Mouse (Mus musculus) CH12.LX (cell line): ENCODE measurements around the gene Mtf1.

Experiments
- CTCF ChIP-seq, 2 experiments: IDR thresholded peaks in 1 of 2; conservative IDR thresholded peaks in 1 of 2; 2 replicates each; pipeline ENCODE4 v1.5.1; 2011 to 2012; ENCODE audit warnings: low read depth in 2 of 2, low read length in 2 of 2, improper control_type of control experiment in 1 of 2, inconsistent platforms in 1 of 2, mild to moderate bottlenecking in 1 of 2, moderate library complexity in 1 of 2
- E2F4 ChIP-seq: IDR thresholded peaks from 2 replicates; pipeline ENCODE4 v1.6.1; 2011; ENCODE audit warnings: low read depth, low read length, improper control_type of control experiment; ENCODE audit not compliant: insufficient replicate concordance
- MEF2A ChIP-seq: IDR thresholded peaks from 2 replicates; pipeline ENCODE4 v1.6.1; 2014; ENCODE audit warnings: low read depth, mild to moderate bottlenecking, inconsistent platforms, low read length, improper control_type of control experiment, borderline replicate concordance
- RAD21 ChIP-seq: IDR thresholded peaks from 2 replicates; pipeline ENCODE4 v1.6.1; 2011; ENCODE audit warnings: low read depth, mild to moderate bottlenecking, low read length, improper control_type of control experiment, moderate library complexity
- ZNF384 ChIP-seq: IDR thresholded peaks from 2 replicates; pipeline ENCODE4 v1.6.1; 2012; ENCODE audit warnings: low read depth, low read length, improper control_type of control experiment, inconsistent platforms

GRCm38 (mm10) chr4:124759305-124759811 is 42.5 kb upstream of the Mtf1 start:
- TF ChIP-seq CTCF (conservative IDR thresholded peaks at IDR 0.05 in 1 of 2, IDR thresholded peaks at IDR 0.05 in 1 of 2; ENCODE audit: low read depth in 2 of 2, low read length in 2 of 2) (no peak), MEF2A (no peak), E2F4 (no peak), RAD21 (no peak), ZNF384 (no peak)
